Comparison of ENCODE assay signal across 7 mouse cellular contexts in the genomic region with DNA sequence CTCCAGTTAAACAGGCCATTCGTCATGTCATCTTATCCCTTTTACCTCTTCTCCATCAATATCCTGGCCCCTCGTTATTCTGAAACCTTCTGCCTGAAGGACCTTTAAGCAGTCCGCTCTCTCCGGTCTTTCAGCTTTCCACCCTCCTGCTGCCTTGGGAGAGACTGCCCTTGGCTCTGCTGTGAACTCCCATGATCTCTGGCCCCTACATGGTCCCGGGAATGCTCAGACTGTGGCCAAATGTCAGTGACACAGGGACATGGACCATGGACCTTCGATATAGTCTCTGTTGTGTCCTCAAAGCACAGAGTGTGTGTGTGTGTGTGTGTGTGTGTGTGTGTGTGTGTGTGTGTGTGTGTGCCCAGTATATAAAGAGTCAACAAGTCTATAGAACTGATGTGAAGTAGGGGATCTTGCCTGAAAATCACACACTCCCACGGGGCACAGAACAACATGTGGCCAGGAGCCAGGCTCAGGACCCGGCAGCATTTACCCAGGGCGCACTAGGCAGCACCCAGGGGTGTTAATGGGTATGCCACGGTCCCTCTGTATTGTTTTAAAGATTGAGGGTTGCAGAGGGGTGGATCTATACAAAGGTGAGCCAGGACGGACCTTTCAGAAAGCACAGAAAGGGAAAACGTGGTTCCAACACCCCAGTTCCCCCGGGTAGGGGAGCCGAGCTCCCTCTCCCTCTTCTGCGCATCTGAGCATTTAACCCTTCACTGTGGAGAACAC. TPM values are rescaled to one million over a fixed set of nuclear protein-coding genes. Genes with fewer than 3 reads are reported as not detected.
DNase-seq lines count a peak whose midpoint lies in the region; ATAC-seq lines count a peak whose summit lies in the region.

No protein-coding gene starts in this region.

- peaks cover 81% of the 10 kb centered on the region for H3K4me1 ChIP-seq in kidney, embryonic 14.5 days (ENCODE audit: control insufficient read depth, insufficient read depth, low read length)
- peaks cover 75% of the 10 kb centered on the region for H3K4me1 ChIP-seq in forebrain, embryonic 15.5 days
- H3K4me1 ChIP-seq in neural tube, embryonic 14.5 days (ENCODE audit: control insufficient read depth, insufficient read depth, low read length) = peaks cover 67% of the 10 kb centered on the region

- H3K27ac ChIP-seq in kidney, embryonic 14.5 days (ENCODE audit: low read depth, low read length) = peak overlapping the region; percentile 20; the same call in 1 of the 2 replicates
- H3K27ac ChIP-seq in forebrain, embryonic 15.5 days (replicated peaks) = peak overlapping the region; percentile 90
- peak overlapping the region; percentile 93 for H3K27ac ChIP-seq in neural tube, embryonic 14.5 days (ENCODE audit: low read depth, low read length)

- no peak overlapping the region for H3K4me3 ChIP-seq in kidney, embryonic 14.5 days (ENCODE audit: low read length)
- no peak overlapping the region for H3K4me3 ChIP-seq in forebrain, embryonic 15.5 days
- H3K4me3 ChIP-seq in neural tube, embryonic 14.5 days (ENCODE audit: low read depth, low read length) = no peak overlapping the region

- no peak overlapping the region for H3K4me2 ChIP-seq in kidney, embryonic 14.5 days (replicated peaks; ENCODE audit: low read depth, low read length)
- H3K4me2 ChIP-seq in forebrain, embryonic 15.5 days (replicated peaks) = no peak overlapping the region
- no peak overlapping the region for H3K4me2 ChIP-seq in neural tube, embryonic 14.5 days (ENCODE audit: low read depth, low read length)

- no peaks in the 10 kb centered on the region for H3K9me3 ChIP-seq in kidney, embryonic 14.5 days (ENCODE audit: control insufficient read depth, low read length)
- no peaks in the 10 kb centered on the region for H3K9me3 ChIP-seq in forebrain, embryonic 15.5 days
- H3K9me3 ChIP-seq in neural tube, embryonic 14.5 days (ENCODE audit: control insufficient read depth, low read length) = no peaks in the 10 kb centered on the region

- H3K36me3 ChIP-seq in kidney, embryonic 14.5 days (ENCODE audit: control insufficient read depth, insufficient read depth, low read length) = no peaks in the 10 kb centered on the region
- H3K36me3 ChIP-seq in forebrain, embryonic 15.5 days = no peaks in the 10 kb centered on the region
- H3K36me3 ChIP-seq in neural tube, embryonic 14.5 days (ENCODE audit: control insufficient read depth, insufficient read depth, low read length) = no peaks in the 10 kb centered on the region

- 41% methylated on average over 15 of the region's 15 CpGs for WGBS in kidney, embryonic 14.5 days
- WGBS in forebrain, embryonic 15.5 days = 17% methylated on average over 15 of the region's 15 CpGs
- 15% methylated on average over 15 of the region's 15 CpGs for WGBS in neural tube, embryonic 14.5 days

- H3K27me3 ChIP-seq in kidney, embryonic 14.5 days (ENCODE audit: control insufficient read depth, insufficient read depth, low read length) = no peaks in the 10 kb centered on the region; the same call in 1 of the 2 replicates
- H3K27me3 ChIP-seq in forebrain, embryonic 15.5 days = no peaks in the 10 kb centered on the region
- H3K27me3 ChIP-seq in neural tube, embryonic 14.5 days (ENCODE audit: control insufficient read depth, insufficient read depth, low read length) = no peaks in the 10 kb centered on the region

- DNase-seq in kidney, postnatal 14 days = no peak
- DNase-seq in kidney, postnatal 36 days = peak; percentile 49 to 53
- no peak for DNase-seq in layer of hippocampus, postnatal 14 days (ENCODE audit: low spot score in 2 of 2)

- no peak overlapping the region; the same call in 1 of the 2 replicates for H3K9ac ChIP-seq in kidney, embryonic 14.5 days (ENCODE audit: low read depth, low read length)
- H3K9ac ChIP-seq in forebrain, embryonic 15.5 days (replicated peaks) = peak overlapping the region; percentile 24; the same call in 1 of the 2 replicates
- H3K9ac ChIP-seq in neural tube, embryonic 14.5 days (replicated peaks; ENCODE audit: low read depth, low read length) = no peak overlapping the region

- ATAC-seq in kidney, embryonic 14.5 days (ENCODE audit: low FRiP score, low TSS enrichment) = no peak
- ATAC-seq in forebrain, embryonic 15.5 days (replicated peaks) = no peak; the same call in 1 of the 2 replicates
- no peak for ATAC-seq in neural tube, embryonic 14.5 days (ENCODE audit: low read depth)
- no peak for ATAC-seq in CD4-positive, CD25-positive, alpha-beta regulatory T cell, adult 4 months

RNA-seq across cellular contexts. Expression of a gene that starts 23.1 kb away (rescaled TPM):
- polyA plus RNA-seq in kidney, embryonic 14.5 days (2014; fragmentation: Nextera tagmentation; extraction: Ambion mirVana) = 33.8 and 37.3 TPM in 2 replicates
- polyA plus RNA-seq in forebrain, embryonic 15.5 days (2015; fragmentation: Nextera tagmentation; extraction: Ambion mirVana) = 17.4 and 19.9 TPM in 2 replicates
- polyA plus RNA-seq in neural tube, embryonic 14.5 days (2014; fragmentation: Nextera tagmentation; extraction: Ambion mirVana) = 14.8 and 18.5 TPM in 2 replicates
- polyA plus RNA-seq in CD4-positive, CD25-positive, alpha-beta regulatory T cell, adult 4 months (2017; shearing (Covaris generic)) = 10 to 100 TPM; 14.7 to 17.4 TPM
- total RNA-seq in layer of hippocampus, postnatal 14 days (2021) = 10 to 100 TPM; 44.1 to 45.2 TPM

RNA-seq across cellular contexts. Expression of a gene that starts 23.5 kb away (rescaled TPM):
- 0.57 and 1.4 TPM in 2 replicates for polyA plus RNA-seq in kidney, embryonic 14.5 days (2014; fragmentation: Nextera tagmentation; extraction: Ambion mirVana)
- 1.5 and 2.1 TPM in 2 replicates for polyA plus RNA-seq in forebrain, embryonic 15.5 days (2015; fragmentation: Nextera tagmentation; extraction: Ambion mirVana)
- 0.62 and 1.3 TPM in 2 replicates for polyA plus RNA-seq in neural tube, embryonic 14.5 days (2014; fragmentation: Nextera tagmentation; extraction: Ambion mirVana)
- polyA plus RNA-seq in CD4-positive, CD25-positive, alpha-beta regulatory T cell, adult 4 months (2017; shearing (Covaris generic)) = 1 to 10 TPM in 1 of 2 experiments, under 1 TPM in 1; 0.40 to 1.1 TPM
- 1 to 10 TPM in 1 of 2 experiments, under 1 TPM in 1; 0.52 to 2.4 TPM for total RNA-seq in layer of hippocampus, postnatal 14 days (2021)

RNA-seq across cellular contexts. Expression of a gene that starts 47.1 kb away (rescaled TPM):
- 10.4 and 11.1 TPM in 2 replicates for polyA plus RNA-seq in kidney, embryonic 14.5 days (2014; fragmentation: Nextera tagmentation; extraction: Ambion mirVana)
- polyA plus RNA-seq in forebrain, embryonic 15.5 days (2015; fragmentation: Nextera tagmentation; extraction: Ambion mirVana) = 22.4 and 23.0 TPM in 2 replicates
- polyA plus RNA-seq in neural tube, embryonic 14.5 days (2014; fragmentation: Nextera tagmentation; extraction: Ambion mirVana) = 21.6 and 26.5 TPM in 2 replicates
- 1 to 10 TPM; 2.2 to 6.3 TPM for polyA plus RNA-seq in CD4-positive, CD25-positive, alpha-beta regulatory T cell, adult 4 months (2017; shearing (Covaris generic))
- total RNA-seq in layer of hippocampus, postnatal 14 days (2021) = 10 to 100 TPM; 24.8 to 26.8 TPM

RNA-seq across cellular contexts. Expression of a gene that starts 47.2 kb away (rescaled TPM):
- 22.3 and 37.7 TPM in 2 replicates for polyA plus RNA-seq in kidney, embryonic 14.5 days (2014; fragmentation: Nextera tagmentation; extraction: Ambion mirVana)
- 46.9 and 49.0 TPM in 2 replicates for polyA plus RNA-seq in forebrain, embryonic 15.5 days (2015; fragmentation: Nextera tagmentation; extraction: Ambion mirVana)
- 23.2 and 27.7 TPM in 2 replicates for polyA plus RNA-seq in neural tube, embryonic 14.5 days (2014; fragmentation: Nextera tagmentation; extraction: Ambion mirVana)
- 10 to 100 TPM; 14.4 to 18.6 TPM for polyA plus RNA-seq in CD4-positive, CD25-positive, alpha-beta regulatory T cell, adult 4 months (2017; shearing (Covaris generic))
- 10 to 100 TPM; 41.7 to 44.4 TPM for total RNA-seq in layer of hippocampus, postnatal 14 days (2021)

RNA-seq across cellular contexts. Expression of a gene that starts 54.4 kb away (rescaled TPM):
- 4.5 and 6.0 TPM in 2 replicates for polyA plus RNA-seq in kidney, embryonic 14.5 days (2014; fragmentation: Nextera tagmentation; extraction: Ambion mirVana)
- 2.2 and 2.4 TPM in 2 replicates for polyA plus RNA-seq in forebrain, embryonic 15.5 days (2015; fragmentation: Nextera tagmentation; extraction: Ambion mirVana)
- polyA plus RNA-seq in neural tube, embryonic 14.5 days (2014; fragmentation: Nextera tagmentation; extraction: Ambion mirVana) = 0.95 and 2.1 TPM in 2 replicates
- polyA plus RNA-seq in CD4-positive, CD25-positive, alpha-beta regulatory T cell, adult 4 months (2017; shearing (Covaris generic)) = 10 to 100 TPM in 1 of 2 experiments, 1 to 10 TPM in 1; 6.4 to 11.7 TPM
- 1 to 10 TPM; 7.9 to 8.4 TPM for total RNA-seq in layer of hippocampus, postnatal 14 days (2021)

Comparison
In these comparisons a context has a peak if more than half of its experiments do, and no peak if none do; other contexts are left out.
1. DNase-seq: peak in kidney, postnatal 36 days (2 of 2); none in kidney, postnatal 14 days (single experiment) and layer of hippocampus, postnatal 14 days (0 of 2).
2. H3K27ac ChIP-seq: peak in every context shown above with its lines; median percentile 93 in neural tube, embryonic 14.5 days; 90 in forebrain, embryonic 15.5 days; 20 in kidney, embryonic 14.5 days.